Mouse (Mus musculus): ENCODE measurements around the gene Poldip2.

GRCm38 (mm10) chr11:78528714-78529113, 16.7 kb downstream of the Poldip2 start:
- no peak for TF ChIP-seq TAL1 (IDR thresholded peaks at IDR 0.05; ENCODE audit: low read length)
- TF ChIP-seq GATA1 (IDR thresholded peaks at IDR 0.05; ENCODE audit: low read length) = no peak

Measured in erythroblast, embryonic 14.5 days (primary cell).